Mouse (Mus musculus): Measurements from ENCODE around the gene Ube2e3.

DNA sequence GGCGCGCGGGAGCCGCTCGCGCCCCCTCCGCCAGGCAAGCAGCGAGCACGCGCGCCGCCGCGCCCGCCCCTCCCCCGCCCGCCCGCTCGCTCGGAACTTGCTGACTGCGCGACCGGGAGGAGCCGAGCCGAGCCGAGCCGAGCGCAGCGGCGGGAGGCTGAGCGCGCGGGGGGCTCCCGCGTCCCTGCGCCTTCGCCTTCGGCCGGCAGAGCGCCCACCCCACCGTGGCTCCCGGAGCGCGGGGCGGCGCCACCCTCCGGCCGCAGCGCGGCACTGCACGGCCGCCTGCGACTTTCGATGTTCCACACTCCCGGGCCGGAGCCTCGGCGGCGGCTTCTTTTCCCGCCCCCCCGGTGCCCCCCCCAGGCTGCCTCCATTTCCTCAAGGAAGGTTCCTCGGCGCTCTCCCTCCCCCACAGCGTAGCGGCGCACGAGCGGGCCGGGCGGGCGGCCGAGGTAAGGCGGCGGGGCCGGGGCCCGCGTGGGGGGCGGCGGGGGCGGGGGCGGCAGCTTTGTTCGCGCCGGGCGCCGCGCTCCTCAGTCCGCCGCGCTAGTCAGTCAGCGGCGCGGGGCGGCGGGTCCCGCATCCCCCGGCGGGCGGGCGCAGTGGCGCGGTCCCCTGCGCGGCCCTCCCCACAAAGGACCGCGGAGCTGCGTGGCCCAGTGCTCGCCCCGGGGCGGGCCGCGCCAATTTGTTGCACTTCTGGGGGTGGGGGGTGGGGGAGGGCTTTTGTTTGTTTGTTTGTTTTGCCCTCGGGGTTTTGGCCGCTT is 1.2 kb downstream of the Ube2e3 start:
- no peak for TF ChIP-seq GATA1 (IDR thresholded peaks at IDR 0.05; ENCODE audit: borderline replicate concordance, low read length)
- TF ChIP-seq FLI1 (IDR thresholded peaks at IDR 0.05; ENCODE audit: low read length), result no peak

Measured in megakaryocyte, embryonic 14.5 days (primary cell).